Mouse (Mus musculus) adrenal gland, postnatal 0 days (tissue): ENCODE data around the gene Gm29666. TPM values are rescaled to one million over a fixed set of nuclear protein-coding genes. Genes with fewer than 3 reads are reported as not detected.

Experiments
- microRNA-seq: library from miRNA; unstranded; fragments of <30 nt; microRNA quantifications from one replicate; pipeline ENCODE4, GENCODE M21; 2016; ENCODE audit warnings: borderline replicate concordance; ENCODE audit not compliant: insufficient number of aligned reads
- polyA plus RNA-seq: library from polyadenylated mRNA; unstranded; fragments of >200 nt; fragmentation: Nextera tagmentation; extraction: Ambion mirVana; gene quantifications from 2 replicates; pipeline ENCODE4 v1.2.1, GENCODE M21; 2015

Gene Gm29666
- 0.24 and 0.30 TPM in 2 replicates for polyA plus RNA-seq

DNA sequence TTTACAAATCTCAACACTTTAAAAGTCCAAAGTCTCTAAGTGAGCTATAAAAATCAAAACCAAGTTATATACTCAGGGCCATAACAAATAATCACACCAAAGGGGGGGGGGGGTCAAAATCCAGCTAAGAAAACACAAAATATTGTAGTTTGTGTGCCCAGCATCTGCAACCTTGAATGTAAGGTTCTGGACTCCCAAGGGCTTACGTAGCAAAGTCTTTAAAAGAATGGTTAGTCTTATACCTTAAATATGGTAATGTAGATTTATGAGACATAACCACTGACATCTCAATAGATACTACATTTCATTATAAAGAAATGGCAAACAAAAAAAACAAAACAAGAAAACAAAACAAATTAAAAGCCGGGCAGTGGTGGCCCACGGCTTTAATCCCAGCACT is at the start of gene Gm29666:
Gm29666 (minus strand) TSS at position 101 of the 400 bp plus-strand sequence.

DNA sequence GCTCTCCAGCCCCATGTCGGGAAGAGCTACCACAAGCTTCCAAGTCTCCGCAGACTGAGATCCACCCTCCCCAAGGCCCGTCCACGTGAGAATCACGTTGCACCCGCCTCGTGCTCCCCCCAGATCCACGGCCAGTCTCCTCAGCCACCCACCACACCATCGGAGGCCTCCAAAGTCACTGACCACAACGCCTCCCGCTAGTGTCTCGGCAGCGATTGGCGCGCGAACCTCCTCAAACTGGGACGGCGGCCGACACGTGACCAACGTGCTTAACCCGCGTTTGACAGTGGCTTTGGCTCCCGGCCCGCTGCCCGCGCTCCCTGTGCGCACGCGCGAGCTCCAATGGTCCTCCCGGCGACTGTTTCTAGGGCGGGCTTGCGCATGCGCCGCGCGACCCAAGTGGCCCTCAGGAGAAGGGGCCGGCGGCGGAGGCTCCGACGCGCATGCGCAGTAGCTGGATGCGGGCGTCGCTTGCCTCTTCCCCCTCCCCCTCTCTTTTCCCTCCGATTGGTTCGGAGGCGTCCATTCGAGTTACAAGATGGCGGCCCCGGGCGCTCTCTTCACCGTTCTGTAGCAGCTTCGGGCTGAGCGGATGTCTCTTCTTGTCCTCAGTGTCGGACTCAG is 3.2 kb upstream of the Gm29666 start, which contains the start of gene Nup50:
Nup50 (plus strand) TSS at position 528 of the 624 bp plus-strand sequence.

Small RNAs within 50 kb of the gene (microRNA-seq; reads per million reads assigned to microRNA genes)
- gene Mir1249, result 14.4 reads per million, percentile 20 among the genes with 10 or more reads in this experiment

Other genes with a start within 250 kb of the Gm29666 start
- gene Arhgap8, start 200.0 kb downstream of the Gm29666 start, polyA plus RNA-seq, result 2.9 and 3.3 TPM in 2 replicates
- 0.17 and 0.33 TPM in 2 replicates for gene Phf21b, start 64.0 kb downstream of the Gm29666 start, polyA plus RNA-seq
- 12.5 and 19.0 TPM in 2 replicates for gene Nup50, start 3.4 kb upstream of the Gm29666 start, polyA plus RNA-seq
- 15.0 and 17.2 TPM in 2 replicates for gene 5031439G07Rik, start 68.5 kb upstream of the Gm29666 start, polyA plus RNA-seq
- gene Upk3a, start 97.1 kb upstream of the Gm29666 start, polyA plus RNA-seq, result 0.44 and 0.84 TPM in 2 replicates
- gene Fam118a, start 108.9 kb upstream of the Gm29666 start, polyA plus RNA-seq, result 13.8 and 14.0 TPM in 2 replicates
- gene Smc1b, start 211.9 kb upstream of the Gm29666 start, polyA plus RNA-seq, result 0.06 and 0.08 TPM in 2 replicates
- gene Ribc2, start 212.0 kb upstream of the Gm29666 start, polyA plus RNA-seq, result 0.10 and 0.20 TPM in 2 replicates